Mouse (Mus musculus) thymus, adult 2 months (tissue): ENCODE data around the gene Tgfbr2.

Experiments used
- CTCF ChIP-seq: fragments of 200-500 bp; IDR thresholded peaks from 2 replicates; pipeline ENCODE4 v1.5.1; 2012; ENCODE audit warnings: mild to moderate bottlenecking, control low read depth, low read length, moderate library complexity, borderline replicate concordance; ENCODE audit not compliant: control insufficient read depth, poor library complexity, insufficient read depth; ENCODE audit errors: extremely low read depth
- POLR2A ChIP-seq: fragments of 200-500 bp; IDR thresholded peaks from 2 replicates; pipeline ENCODE4 v1.6.1; 2012; ENCODE audit warnings: mild to moderate bottlenecking, low read length, control low read depth, moderate library complexity; ENCODE audit not compliant: control insufficient read depth, poor library complexity, insufficient read depth; ENCODE audit errors: extremely low read depth

DNA sequence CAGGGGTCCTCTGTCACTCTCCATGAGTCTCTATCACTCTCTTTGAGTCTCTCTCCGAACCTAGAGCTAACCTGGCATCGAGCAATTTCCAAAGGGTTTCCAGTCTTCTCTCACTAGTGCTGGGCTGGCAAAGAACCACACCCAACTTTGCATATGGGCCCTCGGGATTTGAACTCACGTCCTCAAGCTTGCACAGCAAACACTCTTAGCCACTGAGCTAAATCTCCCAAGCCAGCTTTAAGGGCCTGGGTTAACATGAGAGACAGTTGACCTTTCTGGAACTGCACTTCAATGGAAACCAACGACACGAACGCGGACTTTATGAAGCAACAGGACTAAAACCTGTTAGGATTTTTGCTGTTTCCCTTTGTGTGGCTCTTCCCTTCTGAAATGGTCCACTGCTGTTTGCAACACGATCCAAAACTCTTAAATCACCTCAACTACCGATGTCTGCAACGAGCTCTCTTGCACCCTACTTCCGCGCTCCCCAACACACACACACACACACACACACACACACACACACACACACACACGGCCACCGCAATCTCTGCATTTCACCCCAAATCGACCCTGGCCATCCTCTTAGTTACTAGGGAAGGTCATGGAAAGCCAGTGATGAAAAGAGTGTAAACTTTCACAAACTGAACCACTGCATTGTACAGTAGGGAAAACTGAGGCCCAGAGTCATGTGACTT lies 1.5 kb downstream of the Tgfbr2 start:
- TF ChIP-seq CTCF (no peak), POLR2A (no peak)
